Mouse (Mus musculus) bone marrow macrophage, adult 2 months (primary cell): ENCODE results near the gene Gm10577. TPM values are rescaled to one million over a fixed set of nuclear protein-coding genes. Genes with fewer than 3 reads are reported as not detected.

Experiments
- H3K27ac ChIP-seq: 2 replicates; pipeline ENCODE4 v1.5.1; 2012; ENCODE audit warnings: low read depth, low read length; ENCODE audit not compliant: insufficient read depth
- H3K4me1 ChIP-seq: 2 replicates; pipeline ENCODE4 v1.6.1; 2012; ENCODE audit warnings: low read length; ENCODE audit not compliant: control insufficient read depth, insufficient read depth
- H3K4me3 ChIP-seq: 2 replicates; pipeline ENCODE4 v1.5.1; 2012; ENCODE audit warnings: mild to moderate bottlenecking, low read length, moderate library complexity; ENCODE audit not compliant: insufficient read depth
- CTCF ChIP-seq: IDR thresholded peaks from 2 replicates; pipeline ENCODE4 v1.5.1; 2012; ENCODE audit warnings: low read depth, mild to moderate bottlenecking, low read length, moderate library complexity
- POLR2A ChIP-seq: IDR thresholded peaks from 2 replicates; pipeline ENCODE4 v1.6.1; 2012; ENCODE audit warnings: mild to moderate bottlenecking, low read depth, low read length, borderline replicate concordance
- polyA plus RNA-seq: library from polyadenylated mRNA; stranded (reverse); fragments of >200 nt; gene quantifications from 2 replicates; pipeline ENCODE4 v1.2.4, GENCODE M21; 2012; ENCODE audit not compliant: missing spikeins, insufficient read depth, insufficient read length

The Gm10577 gene
- polyA plus RNA-seq, 1 experiment = not detected

DNA sequence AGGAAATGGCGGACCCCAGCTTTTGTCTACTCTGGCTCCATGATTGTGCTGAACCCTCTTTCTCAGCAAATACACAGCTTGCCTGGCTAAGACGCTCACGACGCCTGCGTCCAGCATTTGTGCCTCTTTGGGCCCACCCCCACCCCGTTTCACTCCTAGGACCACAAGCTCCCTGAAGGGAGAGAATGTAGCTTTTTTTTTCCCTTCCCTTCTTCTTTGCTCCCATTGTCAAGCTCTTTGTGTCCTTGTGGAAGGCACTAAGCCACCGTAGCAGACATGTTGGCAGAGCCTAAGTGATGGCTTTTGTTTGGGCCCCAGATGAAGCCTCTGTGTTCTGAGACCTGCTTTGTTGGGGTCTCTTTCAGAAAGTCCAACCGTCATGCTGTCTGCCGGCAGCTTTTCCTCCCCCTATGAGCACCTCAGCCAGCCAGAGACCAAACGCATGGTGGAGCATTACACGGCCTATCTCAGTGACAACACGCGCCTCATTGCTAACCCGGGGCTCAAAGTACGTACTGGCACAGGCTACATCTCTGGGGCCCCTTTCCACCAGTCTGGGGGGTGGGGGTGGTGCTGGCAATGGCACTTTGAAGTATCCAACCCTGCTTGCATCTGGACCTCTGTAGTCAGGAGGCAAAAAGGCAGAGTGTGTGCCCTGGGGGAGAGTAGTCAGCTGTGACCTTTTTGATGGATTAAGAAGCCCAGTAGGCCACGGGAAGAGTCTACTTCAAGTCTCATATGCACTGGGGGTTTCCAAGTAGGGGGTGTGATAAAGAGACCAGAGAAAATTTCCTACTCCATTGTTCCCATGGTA lies 46.6 kb downstream of the Gm10577 start:
- no peak for TF ChIP-seq POLR2A
- TF ChIP-seq CTCF = no peak
- no peak overlapping the region for H3K4me3 ChIP-seq
- H3K27ac ChIP-seq = no peak overlapping the region
- H3K4me1 ChIP-seq = no peaks in the 10 kb centered on the region

Other genes with a start within 250 kb of the Gm10577 start
- gene Cachd1, start 244.0 kb downstream of the Gm10577 start, polyA plus RNA-seq = not detected in 2 replicates
- 0.33 TPM in 1 of 2 replicates, not detected in the other for gene Raver2, start 48.3 kb upstream of the Gm10577 start, polyA plus RNA-seq
- 108 and 127 TPM in 2 replicates for gene Jak1, start 244.6 kb upstream of the Gm10577 start, polyA plus RNA-seq